Mouse (Mus musculus): ENCODE measurements at regions not wholly inside any gene's neighbourhood (a gene's known extent, or its start where the extent isn't known, plus 50 kb on each side); places are given as distances from the start of the nearest gene placed in this dataset.

DNA sequence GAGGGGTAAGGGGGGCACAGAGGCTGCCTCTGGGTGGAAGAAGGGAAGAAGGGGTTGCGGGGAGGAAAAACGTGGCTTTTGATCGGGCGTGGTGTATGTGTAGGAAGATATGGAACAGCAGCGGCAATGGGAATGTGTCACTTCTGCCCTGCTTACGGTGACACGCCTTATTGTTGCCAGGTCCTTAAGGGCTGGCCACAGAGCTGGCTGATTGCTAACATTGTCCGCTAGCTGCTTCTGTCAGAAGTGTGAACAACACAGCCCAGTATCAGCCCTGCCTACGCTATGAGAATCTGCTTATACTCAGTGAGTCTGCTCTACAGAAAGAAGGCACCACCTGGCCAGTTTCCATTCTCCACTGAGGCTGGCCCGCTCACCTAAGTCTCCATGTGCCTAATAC is 50.9 kb upstream of the Fam189a1 start:
- WGBS = 93% methylated on average over 10 of the region's 10 CpGs

More for the DNA sequence above, 50.9 kb upstream of the Fam189a1 start:
- H3K9me3 ChIP-seq (ENCODE audit: low read length) = no peaks in the 10 kb centered on the region
- no peaks in the 10 kb centered on the region for H3K36me3 ChIP-seq (ENCODE audit: insufficient read depth)
- no peak overlapping the region for H3K27ac ChIP-seq (ENCODE audit: low read depth, low read length)
- no peaks in the 10 kb centered on the region for H3K4me1 ChIP-seq (ENCODE audit: insufficient read depth)
- DNase-seq = no peak
- ATAC-seq = no peak
- no peak overlapping the region for H3K4me2 ChIP-seq (ENCODE audit: low read depth)
- H3K4me3 ChIP-seq (ENCODE audit: low read depth, low read length) = no peak overlapping the region
- no peak overlapping the region for H3K9ac ChIP-seq
- no peaks in the 10 kb centered on the region for H3K27me3 ChIP-seq (ENCODE audit: insufficient read depth, low read length)
- TF ChIP-seq CTCF (IDR thresholded peaks at IDR 0.05; ENCODE audit: low read depth) = no peak

All from forebrain, postnatal 0 days (tissue).